Mouse (Mus musculus) kidney, embryonic 16.5 days (tissue): ENCODE measurements around the gene Coa4. TPM values are rescaled to one million over a fixed set of nuclear protein-coding genes. Genes with fewer than 3 reads are reported as not detected.

Experiments used
- ATAC-seq: fragments of 200-750 bp; cut with Nextera tagmentation; 2 replicates; pipeline ENCODE4 v1.8.0; 2017; ENCODE audit warnings: moderate TSS enrichment; ENCODE audit not compliant: low FRiP score, low TSS enrichment
- H3K27ac ChIP-seq: fragments of 300-500 bp; sonication (generic); 2 replicates; pipeline ENCODE4 v1.5.1; 2014; ENCODE audit warnings: low read length
- H3K27me3 ChIP-seq: fragments of 300-500 bp; sonication (generic); 2 replicates; pipeline ENCODE4 v1.6.1; 2014; ENCODE audit warnings: low read length, control low read depth, mixed read lengths; ENCODE audit not compliant: insufficient read depth
- H3K36me3 ChIP-seq: fragments of 300-500 bp; sonication (generic); 2 replicates; pipeline ENCODE4 v1.6.1; 2014; ENCODE audit warnings: low read length, control low read depth, mixed read lengths; ENCODE audit not compliant: insufficient read depth
- H3K4me1 ChIP-seq: fragments of 300-500 bp; sonication (generic); 2 replicates; pipeline ENCODE4 v1.6.1; 2014; ENCODE audit warnings: low read length, control low read depth, mixed read lengths; ENCODE audit not compliant: insufficient read depth
- H3K4me2 ChIP-seq: fragments of 300-500 bp; sonication (generic); replicated peaks from 2 replicates; pipeline ENCODE4 v1.6.1; 2014; ENCODE audit warnings: low read depth, low read length
- H3K4me3 ChIP-seq: fragments of 300-500 bp; sonication (generic); 2 replicates; pipeline ENCODE4 v1.5.1; 2014; ENCODE audit warnings: mild to moderate bottlenecking, low read length
- H3K9ac ChIP-seq: fragments of 300-500 bp; sonication (generic); replicated peaks from 2 replicates; pipeline ENCODE4 v1.6.1; 2014; ENCODE audit warnings: low read length
- H3K9me3 ChIP-seq: fragments of 300-500 bp; sonication (generic); 2 replicates; pipeline ENCODE4 v1.6.1; 2016; ENCODE audit warnings: low read length, control low read depth
- WGBS: fragments of 180-500 bp; shearing (Covaris S2); extraction: QIAGEN DNeasy Blood & Tissue Kit; methylation state at CpG from one replicate; pipeline ENCODE4 v1.1.7; 2014; 5-methylcytosine and 5-hydroxymethylcytosine counted together
- polyA plus RNA-seq: library from polyadenylated mRNA; unstranded; fragments of >200 nt; fragmentation: Nextera tagmentation; extraction: Ambion mirVana; gene quantifications from 2 replicates; pipeline ENCODE4 v1.2.1, GENCODE M21; 2015

Coa4 gene
- polyA plus RNA-seq, 1 experiment from 2014 or later, result 26.3 TPM

DNA sequence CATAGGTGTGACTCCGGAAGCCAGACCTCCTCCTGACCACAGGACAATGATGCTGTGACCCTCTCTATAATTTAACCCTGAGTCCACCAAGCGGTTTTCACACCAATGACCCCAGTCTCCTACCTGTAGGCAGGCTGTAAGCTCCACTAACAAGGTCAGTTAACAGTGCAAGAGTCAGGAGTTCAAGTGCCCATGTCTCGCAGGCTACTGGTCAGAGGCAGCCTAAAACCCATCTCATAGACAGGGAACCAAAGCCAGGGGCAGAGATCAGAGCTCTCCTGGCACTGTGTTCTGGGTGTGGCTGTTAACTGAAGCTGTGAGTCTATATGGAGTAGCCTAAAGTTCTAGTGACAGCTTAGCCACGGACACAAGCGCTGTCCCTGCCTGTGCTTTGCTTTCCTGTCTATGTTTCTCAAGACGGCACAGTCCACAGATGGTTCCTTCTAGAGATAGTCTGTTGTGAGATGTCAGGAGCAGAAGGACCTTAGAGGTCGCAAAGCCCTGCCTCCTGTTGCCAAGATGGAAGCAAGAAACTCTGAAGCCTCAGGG, 34.4 kb upstream of the Coa4 start:
- Histone ChIP-seq H3K4me2 (no peak overlapping the region), H3K4me1 (peaks cover 5% of the 10 kb centered on the region), H3K9ac (no peak overlapping the region), H3K27ac (no peak overlapping the region), H3K9me3 (no peaks in the 10 kb centered on the region), H3K36me3 (peaks cover 24% of the 10 kb centered on the region), H3K4me3 (no peak overlapping the region), H3K27me3 (no peaks in the 10 kb centered on the region)
- no peak for ATAC-seq
- 68% methylated on average over 7 of the region's 7 CpGs for WGBS

DNA sequence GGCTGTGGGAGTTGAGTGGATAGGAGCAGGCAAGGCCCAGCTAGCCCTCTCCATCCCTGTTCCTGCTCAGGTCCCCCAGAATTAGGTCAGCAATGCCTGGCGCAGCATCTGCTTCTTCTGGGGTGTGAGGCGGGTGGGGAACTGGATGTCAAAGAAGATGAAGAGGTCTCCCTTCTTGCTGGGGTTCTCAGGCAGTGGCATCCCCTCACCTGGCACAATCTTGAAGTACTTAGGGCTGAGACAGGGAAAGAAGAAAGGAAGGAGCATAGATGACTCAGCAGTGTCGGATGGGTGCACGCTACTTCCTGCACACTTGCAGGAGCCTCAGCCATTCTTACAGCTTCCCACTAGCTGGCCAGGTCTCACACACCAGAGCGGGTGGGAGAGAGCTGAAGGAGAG, 33.8 kb upstream of the Coa4 start:
- H3K4me3 ChIP-seq, result no peak overlapping the region
- no peaks in the 10 kb centered on the region for H3K9me3 ChIP-seq
- ATAC-seq, result no peak
- H3K9ac ChIP-seq, result no peak overlapping the region
- H3K36me3 ChIP-seq, result peaks cover 19% of the 10 kb centered on the region
- WGBS, result 73% methylated on average over 5 of the region's 5 CpGs
- no peak overlapping the region for H3K27ac ChIP-seq
- peaks cover 5% of the 10 kb centered on the region for H3K4me1 ChIP-seq
- H3K27me3 ChIP-seq, result no peaks in the 10 kb centered on the region
- no peak overlapping the region for H3K4me2 ChIP-seq

DNA sequence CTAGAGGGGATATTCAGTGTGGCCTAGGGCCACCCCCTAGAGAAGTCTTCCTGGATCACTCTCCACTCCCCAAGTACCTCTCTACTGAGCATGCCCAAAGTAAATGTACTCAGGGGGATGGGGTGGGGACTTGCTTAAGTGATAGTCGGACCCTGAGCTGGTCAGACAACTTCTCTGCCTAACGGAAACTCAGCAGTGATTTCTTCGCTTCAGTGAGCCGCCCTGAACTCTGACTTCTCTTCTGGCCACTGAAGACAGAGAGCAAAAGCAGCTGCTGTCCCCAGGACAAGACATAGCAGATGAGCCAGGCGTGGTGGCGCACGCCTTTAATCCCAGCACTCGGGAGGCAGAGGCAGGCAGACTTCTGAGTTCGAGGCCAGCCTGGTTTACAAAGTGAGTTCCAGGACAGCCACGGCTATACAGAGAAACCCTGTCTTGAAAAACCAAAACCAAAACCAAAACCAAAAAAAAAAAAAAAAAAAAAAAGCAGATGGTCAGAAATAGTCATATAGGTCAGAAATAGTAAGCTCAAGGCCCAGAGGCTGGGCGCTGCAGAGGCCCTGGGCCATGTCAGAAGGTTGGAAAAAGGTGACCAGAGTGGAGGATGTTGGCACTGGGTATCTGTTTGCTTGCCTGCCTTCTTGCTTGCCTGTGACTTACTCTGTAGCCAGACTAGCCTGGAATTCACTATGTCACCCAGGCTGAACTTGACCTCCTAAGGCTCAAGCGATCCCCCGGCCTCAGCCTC, 32.0 kb upstream of the Coa4 start:
- Histone ChIP-seq H3K9me3 (no peaks in the 10 kb centered on the region), H3K4me2 (no peak overlapping the region), H3K4me1 (peaks cover 5% of the 10 kb centered on the region), H3K4me3 (no peak overlapping the region), H3K27ac (no peak overlapping the region), H3K36me3 (0 out of 2 replicates have a peak, but pooled peaks cover 5% of the 10 kb centered on the region), H3K9ac (no peak overlapping the region), H3K27me3 (no peaks in the 10 kb centered on the region)
- peak; percentile 37; the same call in 1 of the 2 replicates for ATAC-seq
- 67% methylated on average over 13 of the region's 13 CpGs for whole genome bisulfite sequencing

DNA sequence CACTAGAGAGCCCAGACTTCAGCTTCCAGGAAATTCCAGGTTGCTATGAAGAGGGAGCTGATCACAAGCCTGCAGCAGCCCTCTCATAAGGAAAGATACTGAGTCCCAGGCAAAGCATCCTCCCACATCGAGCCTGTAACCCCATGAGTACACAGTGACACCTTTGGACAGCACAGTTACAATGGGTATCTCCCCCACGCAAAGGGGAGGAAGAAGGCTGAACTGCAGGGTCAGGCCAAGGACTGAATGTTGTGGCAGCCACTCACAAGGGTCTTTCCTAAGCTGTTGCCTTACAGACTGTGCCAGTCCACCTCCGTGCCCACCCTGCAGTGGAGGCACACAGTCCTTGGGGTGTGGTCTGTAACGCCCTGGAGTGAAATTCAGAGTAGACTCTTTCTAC, 30.4 kb upstream of the Coa4 start:
- no peak overlapping the region for H3K27ac ChIP-seq
- 37% methylated on average over 4 of the region's 4 CpGs for WGBS
- H3K27me3 ChIP-seq, result no peaks in the 10 kb centered on the region
- no peak for ATAC-seq
- H3K4me1 ChIP-seq, result peaks cover 5% of the 10 kb centered on the region
- no peaks in the 10 kb centered on the region for H3K9me3 ChIP-seq
- no peak overlapping the region for H3K4me2 ChIP-seq
- H3K4me3 ChIP-seq, result no peak overlapping the region
- H3K9ac ChIP-seq, result no peak overlapping the region
- no peaks in the 10 kb centered on the region for H3K36me3 ChIP-seq

DNA sequence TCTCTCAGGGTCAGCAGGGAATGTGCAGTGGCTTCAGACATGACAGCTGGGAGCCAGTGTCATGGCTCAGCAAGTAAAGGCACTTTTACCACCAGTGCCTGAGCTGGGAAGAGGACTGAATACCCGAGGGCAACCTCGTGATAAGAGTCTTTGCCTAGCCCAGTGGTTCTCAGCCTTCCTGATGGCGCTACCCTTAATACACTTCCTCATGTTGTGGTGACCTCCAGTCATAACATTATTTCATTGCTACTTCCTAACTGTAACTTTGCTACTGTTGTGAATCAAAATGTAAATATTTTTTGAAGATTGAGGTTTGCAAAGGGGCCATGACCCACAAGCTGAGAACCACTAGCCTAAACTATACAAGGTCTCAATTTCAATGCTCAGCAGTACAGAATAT, 28.2 kb upstream of the Coa4 start:
- Histone ChIP-seq H3K27me3 (no peaks in the 10 kb centered on the region), H3K4me1 (peaks cover 5% of the 10 kb centered on the region), H3K4me2 (no peak overlapping the region), H3K36me3 (no peaks in the 10 kb centered on the region), H3K9ac (no peak overlapping the region), H3K9me3 (no peaks in the 10 kb centered on the region), H3K27ac (no peak overlapping the region), H3K4me3 (no peak overlapping the region)
- ATAC-seq, result no peak
- 41% methylated on average over 3 of the region's 3 CpGs for whole genome bisulfite sequencing

DNA sequence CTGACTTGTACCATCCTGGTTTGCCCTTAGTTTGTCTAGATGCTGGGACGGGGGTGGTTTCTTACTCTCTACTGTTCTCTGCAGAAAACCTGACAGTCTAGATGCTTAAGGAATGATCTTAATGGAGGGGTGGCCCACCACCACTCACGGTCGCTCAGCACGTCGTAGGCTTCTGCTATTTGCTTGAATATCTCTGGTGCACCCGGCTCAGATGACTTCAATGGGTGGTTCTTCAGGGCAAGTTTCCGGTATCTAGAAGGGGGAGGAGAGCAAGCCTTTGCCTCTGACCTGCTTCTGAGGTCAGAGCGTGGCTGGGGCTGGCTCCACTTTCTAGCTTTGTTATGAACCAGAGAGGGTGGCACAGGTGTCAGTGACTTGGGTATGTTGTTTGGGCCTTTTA, 25.3 kb upstream of the Coa4 start:
- H3K36me3 ChIP-seq, result no peaks in the 10 kb centered on the region
- no peaks in the 10 kb centered on the region for H3K9me3 ChIP-seq
- H3K27ac ChIP-seq, result no peak overlapping the region
- no peaks in the 10 kb centered on the region for H3K4me1 ChIP-seq
- no peak for ATAC-seq
- no peak overlapping the region for H3K4me2 ChIP-seq
- H3K27me3 ChIP-seq, result no peaks in the 10 kb centered on the region
- H3K9ac ChIP-seq, result no peak overlapping the region
- H3K4me3 ChIP-seq, result no peak overlapping the region
- WGBS, result 60% methylated on average over 8 of the region's 8 CpGs

DNA sequence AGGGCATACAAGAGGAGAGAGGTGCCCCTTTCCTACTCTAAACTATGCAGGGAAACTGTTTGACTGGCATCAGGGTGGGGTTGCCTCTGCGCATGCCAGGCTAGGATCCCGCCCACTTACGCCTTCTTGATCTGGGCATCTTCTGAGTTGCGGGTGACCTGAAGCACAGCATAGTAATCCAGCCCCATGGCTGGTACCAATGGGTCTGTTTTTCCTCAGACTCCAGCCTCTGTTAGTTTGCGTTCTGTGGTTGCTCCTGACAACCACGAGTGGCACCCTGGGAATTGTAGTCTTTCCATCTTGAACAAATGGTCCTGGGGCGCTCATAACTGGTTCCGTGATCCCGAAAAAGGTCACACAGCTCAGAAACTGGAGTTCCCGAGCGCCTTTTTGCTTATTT, 22.3 kb upstream of the Coa4 start, which contains the start of gene Dnajb13:
Gene Dnajb13, minus strand, starts transcription at position 388 of the 400 bp plus-strand sequence.
- ATAC-seq, result no peak

DNA sequence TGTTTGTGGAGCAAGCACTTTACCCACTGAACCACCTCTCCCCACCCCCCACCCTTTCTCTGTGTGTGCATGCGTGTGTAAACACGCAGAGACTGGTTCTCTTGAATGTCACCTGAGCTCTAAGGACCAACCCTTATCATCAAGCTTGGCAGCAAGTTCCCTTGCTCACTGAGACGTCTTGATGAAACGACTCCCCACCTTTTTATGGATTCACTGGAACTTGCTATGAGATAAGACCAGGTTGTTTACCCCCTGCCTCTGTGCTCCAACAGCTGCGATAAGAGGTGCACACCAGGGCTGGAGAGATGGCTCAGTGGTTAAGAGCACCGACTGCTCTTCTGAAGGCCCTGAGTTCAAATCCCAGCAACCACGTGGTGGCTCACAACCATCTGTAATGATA, 16.7 kb upstream of the Coa4 start:
- H3K27me3 ChIP-seq, result no peaks in the 10 kb centered on the region
- ATAC-seq, result no peak
- no peaks in the 10 kb centered on the region for H3K4me1 ChIP-seq
- H3K9ac ChIP-seq, result no peak overlapping the region
- no peaks in the 10 kb centered on the region for H3K36me3 ChIP-seq
- 68% methylated on average over 7 of the region's 7 CpGs for WGBS
- H3K4me3 ChIP-seq, result no peak overlapping the region
- no peak overlapping the region for H3K27ac ChIP-seq
- H3K4me2 ChIP-seq, result no peak overlapping the region
- H3K9me3 ChIP-seq, result no peaks in the 10 kb centered on the region

More for the DNA sequence above, 22.3 kb upstream of the Coa4 start, which contains the start of gene Dnajb13:
- WGBS, result 56% methylated on average over 11 of the region's 11 CpGs
- Histone ChIP-seq H3K27me3 (no peaks in the 10 kb centered on the region), H3K27ac (no peak within 1 kb of the TSS), H3K4me1 (no peaks in the 10 kb centered on the region), H3K4me3 (no peak within 1 kb of the TSS), H3K9me3 (no peaks in the 10 kb centered on the region), H3K9ac (no peak within 1 kb of the TSS), H3K36me3 (no peaks in the 10 kb centered on the region), H3K4me2 (no peak within 1 kb of the TSS; the same call in 1 of the 2 replicates)

DNA sequence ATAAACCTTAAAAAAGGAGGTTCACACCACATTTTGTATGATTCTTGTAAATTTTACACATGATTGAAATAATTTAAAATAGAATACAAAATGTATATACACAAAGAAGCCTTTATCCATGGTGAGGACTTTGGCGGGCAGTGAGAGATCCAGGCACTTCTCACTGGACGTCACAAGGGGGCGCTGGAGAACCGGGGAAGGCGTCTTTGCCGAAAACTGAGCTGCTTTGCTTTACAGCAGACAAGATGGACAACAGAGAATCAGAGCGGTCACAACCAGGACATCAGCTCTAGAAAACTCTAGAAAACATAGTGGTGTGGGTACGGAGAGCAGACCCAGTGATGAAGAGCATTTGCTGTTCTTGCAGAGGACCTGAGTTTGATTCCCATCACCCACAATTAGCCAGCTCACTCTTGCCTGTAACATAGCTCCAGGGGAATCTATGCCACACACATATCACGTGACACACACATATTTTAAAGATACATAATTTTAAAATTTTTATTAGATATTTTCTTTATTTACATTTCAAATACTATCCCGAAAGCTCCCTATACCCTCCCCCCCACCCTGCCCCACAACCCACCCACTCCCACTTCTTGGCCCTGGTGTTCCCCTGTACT, 16.1 kb upstream of the Coa4 start:
- Histone ChIP-seq H3K27me3 (no peaks in the 10 kb centered on the region), H3K4me3 (no peak overlapping the region), H3K36me3 (no peaks in the 10 kb centered on the region), H3K4me2 (no peak overlapping the region), H3K9me3 (no peaks in the 10 kb centered on the region), H3K9ac (no peak overlapping the region), H3K4me1 (no peaks in the 10 kb centered on the region), H3K27ac (no peak overlapping the region)
- peak; percentile 61 for ATAC-seq
- WGBS, result 20% methylated on average over 10 of the region's 10 CpGs

DNA sequence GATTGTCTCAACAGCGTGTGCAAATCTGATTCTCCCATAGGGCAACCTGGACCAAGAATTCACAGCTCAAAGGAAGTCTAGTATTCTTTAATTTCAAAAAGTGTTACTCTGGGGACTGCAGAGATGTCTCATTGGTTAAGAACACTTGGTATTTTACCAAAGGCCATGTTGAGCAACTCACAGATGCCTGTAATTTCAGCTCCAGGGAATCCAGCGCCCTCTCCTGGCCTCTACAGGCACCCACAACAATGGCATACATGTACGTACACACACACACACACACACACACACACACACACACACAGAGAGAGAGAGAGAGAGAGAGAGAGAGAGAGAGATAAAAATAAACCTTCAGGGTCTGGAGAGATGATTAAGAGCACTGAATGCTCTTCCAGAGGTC, 14.6 kb upstream of the Coa4 start:
- 74% methylated on average over 3 of the region's 3 CpGs for WGBS
- ATAC-seq, result no peak
- H3K4me1 ChIP-seq, result no peaks in the 10 kb centered on the region
- no peaks in the 10 kb centered on the region for H3K27me3 ChIP-seq
- H3K9me3 ChIP-seq, result no peaks in the 10 kb centered on the region
- no peak overlapping the region for H3K9ac ChIP-seq
- H3K4me3 ChIP-seq, result no peak overlapping the region
- H3K36me3 ChIP-seq, result no peaks in the 10 kb centered on the region
- H3K4me2 ChIP-seq, result no peak overlapping the region
- H3K27ac ChIP-seq, result no peak overlapping the region
